Mouse (Mus musculus): ENCODE results near the gene Sgcg. TPM values are rescaled to one million over a fixed set of nuclear protein-coding genes. Genes with fewer than 3 reads are reported as not detected.

The Sgcg gene
- polyA plus RNA-seq, 1 experiment from 2014 or later, result 69.2 TPM

- no peaks in the 10 kb centered on the region for H3K36me3 ChIP-seq (ENCODE audit: control insufficient read depth, insufficient read depth)
- no peak overlapping the region for H3K9ac ChIP-seq (ENCODE audit: low read length)
- WGBS, result 45% methylated on average over 19 of the region's 19 CpGs
- no peaks in the 10 kb centered on the region for H3K27me3 ChIP-seq (ENCODE audit: control insufficient read depth, insufficient read depth, low read length)
- H3K4me3 ChIP-seq (ENCODE audit: low read length), result no peak overlapping the region
- no peak overlapping the region for H3K27ac ChIP-seq (ENCODE audit: low read length)
- no peaks in the 10 kb centered on the region; the same call in 1 of the 2 replicates for H3K9me3 ChIP-seq (replicated peaks; ENCODE audit: control insufficient read depth, low read length)
- H3K4me2 ChIP-seq (ENCODE audit: low read depth, low read length), result peak overlapping the region; percentile 22; the same call in 1 of the 2 replicates
- 0 out of 2 replicates have a peak, but pooled peaks cover under 1% of the 10 kb centered on the region for H3K4me1 ChIP-seq (ENCODE audit: control insufficient read depth, insufficient read depth, low read length)
- no peak for ATAC-seq (replicated peaks; ENCODE audit: extremely low read depth, insufficient read depth, low FRiP score)
Measured at GRCm38 (mm10) chr14:61288606-61289286, 30.5 kb upstream of the Sgcg start.

GRCm38 (mm10) chr14:61278676-61279300 is 20.5 kb upstream of the Sgcg start:
- WGBS, result 79% methylated on average over 7 of the region's 7 CpGs
- Histone ChIP-seq H3K4me2 (ENCODE audit: low read depth, low read length) (no peak overlapping the region), H3K4me1 (ENCODE audit: control insufficient read depth, insufficient read depth, low read length) (peaks cover 7% of the 10 kb centered on the region; the same call in 1 of the 2 replicates), H3K27me3 (ENCODE audit: control insufficient read depth, insufficient read depth, low read length) (peaks cover 18% of the 10 kb centered on the region), H3K36me3 (ENCODE audit: control insufficient read depth, insufficient read depth) (no peaks in the 10 kb centered on the region), H3K4me3 (ENCODE audit: low read length) (no peak overlapping the region), H3K9ac (ENCODE audit: low read length) (no peak overlapping the region), H3K9me3 (replicated peaks; ENCODE audit: control insufficient read depth, low read length) (no peaks in the 10 kb centered on the region), H3K27ac (ENCODE audit: low read length) (no peak overlapping the region)
- no peak for ATAC-seq (replicated peaks; ENCODE audit: extremely low read depth, insufficient read depth, low FRiP score)

- WGBS, result 17% methylated on average over 1 of the region's 1 CpGs
- Histone ChIP-seq H3K4me1 (ENCODE audit: control insufficient read depth, insufficient read depth, low read length) (peaks cover 5% of the 10 kb centered on the region; the same call in 1 of the 2 replicates), H3K4me2 (ENCODE audit: low read depth, low read length) (no peak overlapping the region), H3K36me3 (ENCODE audit: control insufficient read depth, insufficient read depth) (no peaks in the 10 kb centered on the region), H3K27me3 (ENCODE audit: control insufficient read depth, insufficient read depth, low read length) (peaks cover 18% of the 10 kb centered on the region), H3K9me3 (replicated peaks; ENCODE audit: control insufficient read depth, low read length) (no peaks in the 10 kb centered on the region), H3K9ac (ENCODE audit: low read length) (no peak overlapping the region), H3K27ac (ENCODE audit: low read length) (no peak overlapping the region), H3K4me3 (ENCODE audit: low read length) (no peak overlapping the region)
- ATAC-seq (replicated peaks; ENCODE audit: extremely low read depth, insufficient read depth, low FRiP score), result no peak
Measured at GRCm38 (mm10) chr14:61277285-61277684, 19.0 kb upstream of the Sgcg start.

GRCm38 (mm10) chr14:61274414-61275198 is 16.3 kb upstream of the Sgcg start:
- H3K36me3 ChIP-seq (ENCODE audit: control insufficient read depth, insufficient read depth), result no peaks in the 10 kb centered on the region
- peak overlapping the region; percentile 62 for H3K4me2 ChIP-seq (ENCODE audit: low read depth, low read length)
- 7% methylated on average over 38 of the region's 38 CpGs for WGBS
- H3K27ac ChIP-seq (ENCODE audit: low read length), result no peak overlapping the region
- H3K27me3 ChIP-seq (ENCODE audit: control insufficient read depth, insufficient read depth, low read length), result peaks cover 22% of the 10 kb centered on the region
- peak; percentile 61 for ATAC-seq (replicated peaks; ENCODE audit: extremely low read depth, insufficient read depth, low FRiP score)
- H3K9ac ChIP-seq (ENCODE audit: low read length), result peak overlapping the region; percentile 43
- peak overlapping the region; percentile 41 for H3K4me3 ChIP-seq (ENCODE audit: low read length)
- H3K4me1 ChIP-seq (ENCODE audit: control insufficient read depth, insufficient read depth, low read length), result peaks cover 5% of the 10 kb centered on the region; the same call in 1 of the 2 replicates
- no peaks in the 10 kb centered on the region for H3K9me3 ChIP-seq (replicated peaks; ENCODE audit: control insufficient read depth, low read length)

- H3K27me3 ChIP-seq (ENCODE audit: control insufficient read depth, insufficient read depth, low read length), result peaks cover 3% of the 10 kb centered on the region; the same call in 1 of the 2 replicates
- no peak overlapping the region for H3K4me3 ChIP-seq (ENCODE audit: low read length)
- H3K9me3 ChIP-seq (replicated peaks; ENCODE audit: control insufficient read depth, low read length), result peaks cover 5% of the 10 kb centered on the region; the same call in 1 of the 2 replicates
- H3K9ac ChIP-seq (ENCODE audit: low read length), result no peak overlapping the region
- 42% methylated on average over 5 of the region's 5 CpGs for WGBS
- H3K36me3 ChIP-seq (ENCODE audit: control insufficient read depth, insufficient read depth), result no peaks in the 10 kb centered on the region
- no peak for ATAC-seq (replicated peaks; ENCODE audit: extremely low read depth, insufficient read depth, low FRiP score)
- H3K4me2 ChIP-seq (ENCODE audit: low read depth, low read length), result no peak overlapping the region
- H3K27ac ChIP-seq (ENCODE audit: low read length), result peak overlapping the region; percentile 10
- peaks cover 8% of the 10 kb centered on the region for H3K4me1 ChIP-seq (ENCODE audit: control insufficient read depth, insufficient read depth, low read length)
Measured at GRCm38 (mm10) chr14:61267908-61268475, 9.7 kb upstream of the Sgcg start.

- 26% methylated on average over 3 of the region's 3 CpGs for WGBS
- Histone ChIP-seq H3K27ac (ENCODE audit: low read length) (peak overlapping the region; percentile 5; the same call in 1 of the 2 replicates), H3K9ac (ENCODE audit: low read length) (no peak overlapping the region), H3K9me3 (replicated peaks; ENCODE audit: control insufficient read depth, low read length) (peaks cover 6% of the 10 kb centered on the region; the same call in 1 of the 2 replicates), H3K36me3 (ENCODE audit: control insufficient read depth, insufficient read depth) (0 out of 2 replicates have a peak, but pooled peaks cover 4% of the 10 kb centered on the region), H3K4me3 (ENCODE audit: low read length) (no peak overlapping the region), H3K4me1 (ENCODE audit: control insufficient read depth, insufficient read depth, low read length) (peaks cover 5% of the 10 kb centered on the region; the same call in 1 of the 2 replicates), H3K27me3 (ENCODE audit: control insufficient read depth, insufficient read depth, low read length) (no peaks in the 10 kb centered on the region), H3K4me2 (ENCODE audit: low read depth, low read length) (no peak overlapping the region)
- no peak for ATAC-seq (replicated peaks; ENCODE audit: extremely low read depth, insufficient read depth, low FRiP score)
Measured at GRCm38 (mm10) chr14:61259084-61259483, 794 bp upstream of the Sgcg start.

- peak overlapping the region; percentile 36 for H3K4me2 ChIP-seq (ENCODE audit: low read depth, low read length)
- no peak overlapping the region for H3K9ac ChIP-seq (ENCODE audit: low read length)
- peaks cover 15% of the 10 kb centered on the region for H3K36me3 ChIP-seq (ENCODE audit: control insufficient read depth, insufficient read depth)
- H3K9me3 ChIP-seq (replicated peaks; ENCODE audit: control insufficient read depth, low read length), result peaks cover 14% of the 10 kb centered on the region
- peak overlapping the region; percentile 74 for H3K27ac ChIP-seq (ENCODE audit: low read length)
- ATAC-seq (replicated peaks; ENCODE audit: extremely low read depth, insufficient read depth, low FRiP score), result peak; percentile 86
- 45% methylated on average over 15 of the region's 15 CpGs for WGBS
- H3K4me3 ChIP-seq (ENCODE audit: low read length), result no peak overlapping the region
- no peaks in the 10 kb centered on the region for H3K27me3 ChIP-seq (ENCODE audit: control insufficient read depth, insufficient read depth, low read length)
- peaks cover 10% of the 10 kb centered on the region for H3K4me1 ChIP-seq (ENCODE audit: control insufficient read depth, insufficient read depth, low read length)
Measured at GRCm38 (mm10) chr14:61252596-61253388, 5.5 kb downstream of the Sgcg start.

- 37% methylated on average over 3 of the region's 3 CpGs for WGBS
- no peak for ATAC-seq (replicated peaks; ENCODE audit: extremely low read depth, insufficient read depth, low FRiP score)
Measured at GRCm38 (mm10) chr14:61246444-61246843, 11.8 kb downstream of the Sgcg start.

More at GRCm38 (mm10) chr14:61246444-61246843, 11.8 kb downstream of the Sgcg start:
- Histone ChIP-seq H3K4me1 (ENCODE audit: control insufficient read depth, insufficient read depth, low read length) (no peaks in the 10 kb centered on the region), H3K36me3 (ENCODE audit: control insufficient read depth, insufficient read depth) (peaks cover 12% of the 10 kb centered on the region), H3K4me3 (ENCODE audit: low read length) (no peak overlapping the region), H3K27me3 (ENCODE audit: control insufficient read depth, insufficient read depth, low read length) (no peaks in the 10 kb centered on the region), H3K9ac (ENCODE audit: low read length) (no peak overlapping the region), H3K27ac (ENCODE audit: low read length) (no peak overlapping the region), H3K4me2 (ENCODE audit: low read depth, low read length) (no peak overlapping the region), H3K9me3 (replicated peaks; ENCODE audit: control insufficient read depth, low read length) (peaks cover 16% of the 10 kb centered on the region)
